Mouse (Mus musculus) retina, adult 2 months (tissue): ENCODE measurements around the gene Nphs2.

Experiments
- DNase-seq: peaks from one replicate; pipeline ENCODE4 v3.0.0-alpha.2; 2012; ENCODE audit warnings: low read depth, low spot score

Nphs2 gene

DNA sequence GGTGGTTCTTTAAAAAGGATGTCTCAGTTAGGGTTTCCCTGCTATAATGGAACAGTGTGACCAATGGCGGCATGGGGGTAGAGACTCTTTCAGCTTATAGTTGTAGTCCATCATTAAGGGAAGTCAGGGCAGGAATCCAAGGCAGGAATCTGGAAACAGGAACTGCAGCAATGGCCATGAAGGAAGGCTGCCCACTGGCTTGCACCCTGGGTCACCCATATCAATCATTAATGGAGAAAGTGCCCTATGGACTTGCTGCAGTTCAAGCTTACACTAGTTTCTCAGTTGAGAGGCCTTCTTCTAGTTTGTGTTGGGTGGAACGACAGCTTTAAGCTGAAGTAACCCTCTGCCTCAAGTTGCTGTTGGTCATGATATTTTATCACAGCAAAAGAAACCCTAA lies 41.9 kb downstream of the Nphs2 start:
- DNase-seq = no peak

DNA sequence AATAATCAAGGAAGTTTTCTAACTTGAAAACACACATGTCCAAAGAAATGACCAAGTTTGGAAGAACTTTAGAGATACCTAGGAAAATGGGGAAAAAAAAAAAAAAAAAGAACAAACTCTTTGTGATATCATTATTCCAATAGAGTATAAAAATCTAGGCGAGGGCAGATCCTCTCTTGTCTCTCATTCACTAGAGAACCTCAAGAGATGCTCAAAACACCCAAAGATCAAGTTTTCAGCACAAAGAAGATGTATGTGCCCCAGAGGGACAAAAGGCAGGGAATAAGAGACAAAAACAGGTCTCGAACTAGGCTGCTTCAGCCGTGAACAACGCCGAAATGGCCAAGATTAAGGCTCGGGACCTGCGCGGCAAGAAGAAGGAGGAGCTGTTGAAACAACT lies 55.2 kb downstream of the Nphs2 start, which contains the start of gene Gm2000:
Gene Gm2000 (plus strand): TSS at position 301 of the 400 bp plus-strand sequence.
- no peak for DNase-seq
